Mouse (Mus musculus) central nervous system, embryonic 14 days (tissue): Measurements from ENCODE around the gene Gm428. TPM values are rescaled to one million over a fixed set of nuclear protein-coding genes. Genes with fewer than 3 reads are reported as not detected.

Source experiments
- polyA plus RNA-seq: library from polyadenylated mRNA; depleted of rRNA; stranded (reverse); fragments of >200 nt; gene quantifications from 2 replicates; pipeline ENCODE4 v1.2.3, GENCODE M21; 2012; rRNA removed

Gm428 gene
- polyA plus RNA-seq, result not detected in 2 replicates

DNA sequence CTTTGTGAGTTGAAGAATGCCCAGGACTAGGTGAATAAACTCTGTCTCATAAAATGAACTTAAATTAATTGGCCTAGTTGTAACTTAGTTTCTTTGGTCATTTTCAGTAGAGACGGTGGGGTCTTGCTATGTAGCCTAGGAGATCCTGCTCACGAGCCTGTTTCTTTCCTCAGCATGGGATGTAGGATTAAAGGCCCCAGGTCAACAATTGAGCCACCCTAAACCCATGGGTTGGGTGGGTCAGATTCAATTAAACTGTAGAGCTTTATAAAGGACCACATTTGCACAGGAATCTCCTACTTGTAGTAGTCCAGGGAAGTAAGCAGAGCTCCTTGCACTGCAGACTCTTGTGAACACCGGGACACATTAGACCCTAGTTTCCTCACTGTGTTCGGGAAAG, at the start of gene Gm428:
Gm428 (plus strand) TSS at position 301 of the 400 bp plus-strand sequence.

DNA sequence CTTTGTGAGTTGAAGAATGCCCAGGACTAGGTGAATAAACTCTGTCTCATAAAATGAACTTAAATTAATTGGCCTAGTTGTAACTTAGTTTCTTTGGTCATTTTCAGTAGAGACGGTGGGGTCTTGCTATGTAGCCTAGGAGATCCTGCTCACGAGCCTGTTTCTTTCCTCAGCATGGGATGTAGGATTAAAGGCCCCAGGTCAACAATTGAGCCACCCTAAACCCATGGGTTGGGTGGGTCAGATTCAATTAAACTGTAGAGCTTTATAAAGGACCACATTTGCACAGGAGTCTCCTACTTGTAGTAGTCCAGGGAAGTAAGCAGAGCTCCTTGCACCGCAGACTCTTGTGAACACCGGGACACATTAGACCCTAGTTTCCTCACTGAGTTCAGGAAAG, 45.5 kb upstream of the Gm428 start, which contains the start of gene Gm11236:
Gm11236 (plus strand) TSS at position 301 of the 400 bp plus-strand sequence.

GRCm38 (mm10) chr4:73668054-73668453, 15.3 kb upstream of the Gm428 start, which contains the start of gene Gm11239:
Gm11239 (plus strand) TSS chr4:73668354.

Other genes with a start within 250 kb of the Gm428 start
- gene Gm11238, start 75.6 kb upstream of the Gm428 start, polyA plus RNA-seq, result not detected in 2 replicates
- not detected in 2 replicates for gene Gm11237, start 60.5 kb upstream of the Gm428 start, polyA plus RNA-seq
- not detected in 2 replicates for gene Gm11236, start 45.4 kb upstream of the Gm428 start, polyA plus RNA-seq
- gene Gm11239, start 15.2 kb upstream of the Gm428 start, polyA plus RNA-seq, result not detected in 2 replicates
- gene Rasef, start 107.5 kb downstream of the Gm428 start, polyA plus RNA-seq, result 0.14 and 0.51 TPM in 2 replicates
- gene Gm11758, start 192.8 kb downstream of the Gm428 start, polyA plus RNA-seq, result not detected in 2 replicates
- not detected in 2 replicates for gene Gm11757, start 207.6 kb downstream of the Gm428 start, polyA plus RNA-seq
- gene Gm13871, start 222.4 kb downstream of the Gm428 start, polyA plus RNA-seq, result not detected in 2 replicates
- gene Gm11756, start 237.2 kb downstream of the Gm428 start, polyA plus RNA-seq, result 0.06 TPM in 1 of 2 replicates, not detected in the other